Mouse (Mus musculus) cerebral cortex, adult 2 months (tissue): Measurements from ENCODE around the gene Mxi1.

Experiments used
- WGBS: fragments of 180-500 bp; shearing (Covaris S2); methylation state at CpG from one replicate; pipeline ENCODE4 v1.1.7; 2018; 5-methylcytosine and 5-hydroxymethylcytosine counted together

Gene Mxi1

DNA sequence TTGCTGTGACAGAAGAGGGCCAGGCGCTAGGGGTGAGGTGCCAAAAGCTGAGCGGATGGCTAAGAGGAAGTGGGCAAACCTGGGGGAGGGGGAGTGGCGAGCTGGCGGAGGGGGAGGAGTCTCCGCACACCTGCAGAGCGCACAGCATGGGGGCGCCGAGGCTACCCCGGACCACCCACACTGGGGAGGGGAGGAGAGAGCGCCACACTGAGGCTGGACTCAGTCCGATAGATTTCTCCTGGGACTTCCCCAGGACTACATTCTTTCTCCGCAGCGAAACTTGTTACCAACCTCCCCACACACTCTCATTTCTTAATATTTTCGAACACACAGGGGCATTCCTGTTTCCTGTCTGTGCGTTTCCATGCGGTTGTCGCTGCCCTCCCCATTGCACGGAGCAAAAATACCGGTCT, 113.0 kb downstream of the Mxi1 start:
- WGBS = 30% methylated on average over 19 of the region's 19 CpGs

GRCm38 (mm10) chr19:53423816-53424465, 113.6 kb downstream of the Mxi1 start:
- WGBS = 67% methylated on average over 17 of the region's 17 CpGs

GRCm38 (mm10) chr19:53424629-53425028, 114.3 kb downstream of the Mxi1 start:
- WGBS = 57% methylated on average over 18 of the region's 18 CpGs
